Mouse (Mus musculus) stomach, embryonic 15.5 days (tissue): Measurements from ENCODE around the gene Adamtsl1. TPM values are rescaled to one million over a fixed set of nuclear protein-coding genes. Genes with fewer than 3 reads are reported as not detected.

ENCODE experiments used
- ATAC-seq: fragments of 200-750 bp; cut with Nextera tagmentation; 2 replicates; pipeline ENCODE4 v1.8.0; 2017; ENCODE audit warnings: low read depth, moderate number of reproducible peaks, moderate TSS enrichment; ENCODE audit not compliant: insufficient read depth, low FRiP score
- H3K27ac ChIP-seq: fragments of 300-500 bp; sonication (generic); 2 replicates; pipeline ENCODE4 v1.5.1; 2015; ENCODE audit warnings: mild to moderate bottlenecking, inconsistent platforms
- H3K27me3 ChIP-seq: fragments of 300-500 bp; sonication (generic); replicated peaks from 2 replicates; pipeline ENCODE4 v1.6.1; 2015; ENCODE audit warnings: inconsistent platforms
- H3K36me3 ChIP-seq: fragments of 300-500 bp; sonication (generic); 2 replicates; pipeline ENCODE4 v1.6.1; 2015; ENCODE audit warnings: inconsistent platforms
- H3K4me1 ChIP-seq: fragments of 300-500 bp; sonication (generic); 2 replicates; pipeline ENCODE4 v1.6.1; 2015; ENCODE audit warnings: inconsistent platforms
- H3K4me2 ChIP-seq: fragments of 300-500 bp; sonication (generic); 2 replicates; pipeline ENCODE4 v1.6.1; 2015; ENCODE audit warnings: mild to moderate bottlenecking, inconsistent platforms
- H3K4me3 ChIP-seq: fragments of 300-500 bp; sonication (generic); replicated peaks from 2 replicates; pipeline ENCODE4 v1.5.1; 2015; ENCODE audit warnings: inconsistent platforms
- H3K9ac ChIP-seq: fragments of 300-500 bp; sonication (generic); 2 replicates; pipeline ENCODE4 v1.6.1; 2015; ENCODE audit warnings: inconsistent platforms
- H3K9me3 ChIP-seq: fragments of 300-500 bp; sonication (generic); 2 replicates; pipeline ENCODE4 v1.6.1; 2016; ENCODE audit warnings: inconsistent platforms
- WGBS: fragments of 180-500 bp; shearing (Covaris S2); methylation state at CpG from one replicate; pipeline ENCODE4 v1.1.7; 2015; 5-methylcytosine and 5-hydroxymethylcytosine counted together
- polyA plus RNA-seq: library from polyadenylated mRNA; unstranded; fragments of >200 nt; fragmentation: Nextera tagmentation; extraction: Ambion mirVana; gene quantifications from 2 replicates; pipeline ENCODE4 v1.2.1, GENCODE M21; 2015

The Adamtsl1 gene
- polyA plus RNA-seq, 1 experiment from 2014 or later = 17.8 TPM

GRCm38 (mm10) chr4:85554696-85555095 is 40.7 kb downstream of the Adamtsl1 start:
- Histone ChIP-seq H3K4me2 (no peak overlapping the region), H3K4me3 (no peak overlapping the region), H3K27me3 (no peaks in the 10 kb centered on the region), H3K9ac (no peak overlapping the region), H3K27ac (no peak overlapping the region), H3K4me1 (no peaks in the 10 kb centered on the region), H3K9me3 (no peaks in the 10 kb centered on the region), H3K36me3 (no peaks in the 10 kb centered on the region)
- no peak for ATAC-seq
- 60% methylated on average over 3 of the region's 3 CpGs for WGBS

- Histone ChIP-seq H3K36me3 (no peaks in the 10 kb centered on the region), H3K4me3 (no peak overlapping the region), H3K9ac (no peak overlapping the region), H3K27me3 (no peaks in the 10 kb centered on the region), H3K4me1 (no peaks in the 10 kb centered on the region), H3K4me2 (no peak overlapping the region), H3K27ac (no peak overlapping the region), H3K9me3 (no peaks in the 10 kb centered on the region)
- ATAC-seq = no peak
- 81% methylated on average over 6 of the region's 6 CpGs for WGBS
These were observed 45.8 kb downstream of the Adamtsl1 start for GRCm38 (mm10) chr4:85559753-85560152.

- H3K9ac ChIP-seq = no peak overlapping the region
- no peak overlapping the region for H3K27ac ChIP-seq
- WGBS = 84% methylated on average over 2 of the region's 2 CpGs
- H3K4me3 ChIP-seq = no peak overlapping the region
- H3K36me3 ChIP-seq = no peaks in the 10 kb centered on the region
- H3K9me3 ChIP-seq = no peaks in the 10 kb centered on the region
- no peak for ATAC-seq
- no peaks in the 10 kb centered on the region for H3K27me3 ChIP-seq
- H3K4me2 ChIP-seq = no peak overlapping the region
- H3K4me1 ChIP-seq = no peaks in the 10 kb centered on the region
These were observed 71.5 kb downstream of the Adamtsl1 start for GRCm38 (mm10) chr4:85585426-85585825.

GRCm38 (mm10) chr4:85588928-85589327 is 75.0 kb downstream of the Adamtsl1 start:
- no peak for ATAC-seq
- Histone ChIP-seq H3K36me3 (no peaks in the 10 kb centered on the region), H3K4me1 (no peaks in the 10 kb centered on the region), H3K9me3 (no peaks in the 10 kb centered on the region), H3K9ac (no peak overlapping the region), H3K27me3 (no peaks in the 10 kb centered on the region), H3K27ac (no peak overlapping the region), H3K4me3 (no peak overlapping the region), H3K4me2 (no peak overlapping the region)
- WGBS = 58% methylated on average over 4 of the region's 4 CpGs

- H3K36me3 ChIP-seq = no peaks in the 10 kb centered on the region
- whole genome bisulfite sequencing = 76% methylated on average over 7 of the region's 7 CpGs
- no peak overlapping the region for H3K9ac ChIP-seq
- no peak overlapping the region for H3K4me2 ChIP-seq
- H3K4me3 ChIP-seq = no peak overlapping the region
- no peak for ATAC-seq
- no peak overlapping the region for H3K27ac ChIP-seq
- no peaks in the 10 kb centered on the region for H3K27me3 ChIP-seq
- no peaks in the 10 kb centered on the region for H3K4me1 ChIP-seq
- H3K9me3 ChIP-seq = no peaks in the 10 kb centered on the region
These were observed 77.1 kb downstream of the Adamtsl1 start for GRCm38 (mm10) chr4:85591037-85591436.

GRCm38 (mm10) chr4:85594159-85594558 is 80.2 kb downstream of the Adamtsl1 start:
- ATAC-seq = no peak
- H3K27me3 ChIP-seq = no peaks in the 10 kb centered on the region
- no peaks in the 10 kb centered on the region for H3K4me1 ChIP-seq
- no peaks in the 10 kb centered on the region for H3K9me3 ChIP-seq
- no peak overlapping the region for H3K4me3 ChIP-seq
- no peak overlapping the region for H3K4me2 ChIP-seq
- H3K9ac ChIP-seq = no peak overlapping the region
- H3K27ac ChIP-seq = no peak overlapping the region
- no peaks in the 10 kb centered on the region for H3K36me3 ChIP-seq

- no peak overlapping the region for H3K4me2 ChIP-seq
- no peak overlapping the region for H3K27ac ChIP-seq
- 80% methylated on average over 3 of the region's 3 CpGs for WGBS
- no peaks in the 10 kb centered on the region for H3K4me1 ChIP-seq
- no peaks in the 10 kb centered on the region for H3K9me3 ChIP-seq
- no peaks in the 10 kb centered on the region for H3K36me3 ChIP-seq
- no peak for ATAC-seq
- no peak overlapping the region for H3K9ac ChIP-seq
- no peaks in the 10 kb centered on the region for H3K27me3 ChIP-seq
- H3K4me3 ChIP-seq = no peak overlapping the region
These were observed 99.4 kb downstream of the Adamtsl1 start for GRCm38 (mm10) chr4:85613331-85613730.

GRCm38 (mm10) chr4:85618746-85619145 is 104.8 kb downstream of the Adamtsl1 start:
- no peak for ATAC-seq
- H3K9me3 ChIP-seq = no peaks in the 10 kb centered on the region
- no peaks in the 10 kb centered on the region for H3K4me1 ChIP-seq
- no peak overlapping the region for H3K27ac ChIP-seq
- H3K9ac ChIP-seq = no peak overlapping the region
- no peak overlapping the region for H3K4me2 ChIP-seq
- H3K36me3 ChIP-seq = no peaks in the 10 kb centered on the region
- H3K27me3 ChIP-seq = no peaks in the 10 kb centered on the region
- no peak overlapping the region for H3K4me3 ChIP-seq
- 83% methylated on average over 5 of the region's 5 CpGs for WGBS

GRCm38 (mm10) chr4:85619261-85619660 is 105.3 kb downstream of the Adamtsl1 start:
- Histone ChIP-seq H3K36me3 (no peaks in the 10 kb centered on the region), H3K9me3 (no peaks in the 10 kb centered on the region), H3K4me2 (no peak overlapping the region), H3K4me1 (no peaks in the 10 kb centered on the region), H3K9ac (no peak overlapping the region), H3K27me3 (no peaks in the 10 kb centered on the region), H3K27ac (no peak overlapping the region), H3K4me3 (no peak overlapping the region)
- 62% methylated on average over 3 of the region's 3 CpGs for WGBS
- no peak for ATAC-seq

GRCm38 (mm10) chr4:85629381-85629780 is 115.4 kb downstream of the Adamtsl1 start:
- 59% methylated on average over 7 of the region's 7 CpGs for WGBS
- no peaks in the 10 kb centered on the region for H3K36me3 ChIP-seq
- no peaks in the 10 kb centered on the region for H3K9me3 ChIP-seq
- no peaks in the 10 kb centered on the region for H3K27me3 ChIP-seq
- H3K4me3 ChIP-seq = no peak overlapping the region
- no peaks in the 10 kb centered on the region for H3K4me1 ChIP-seq
- H3K4me2 ChIP-seq = no peak overlapping the region
- no peak overlapping the region for H3K27ac ChIP-seq
- no peak overlapping the region for H3K9ac ChIP-seq
- no peak for ATAC-seq

- no peak overlapping the region for H3K4me2 ChIP-seq
- H3K36me3 ChIP-seq = no peaks in the 10 kb centered on the region
- H3K27ac ChIP-seq = no peak overlapping the region
- no peak for ATAC-seq
- H3K9ac ChIP-seq = no peak overlapping the region
- H3K27me3 ChIP-seq = no peaks in the 10 kb centered on the region
- no peak overlapping the region for H3K4me3 ChIP-seq
- H3K9me3 ChIP-seq = no peaks in the 10 kb centered on the region
- 0 out of 2 replicates have a peak, but pooled peaks cover 3% of the 10 kb centered on the region for H3K4me1 ChIP-seq
- WGBS = 69% methylated on average over 5 of the region's 5 CpGs
These were observed 155.3 kb downstream of the Adamtsl1 start for GRCm38 (mm10) chr4:85669271-85669670.

- no peak overlapping the region for H3K4me3 ChIP-seq
- no peaks in the 10 kb centered on the region for H3K9me3 ChIP-seq
- H3K36me3 ChIP-seq = no peaks in the 10 kb centered on the region
- no peak overlapping the region for H3K9ac ChIP-seq
- no peak for ATAC-seq
- H3K4me2 ChIP-seq = no peak overlapping the region
- no peak overlapping the region for H3K27ac ChIP-seq
- WGBS = 59% methylated on average over 1 of the region's 1 CpGs
- H3K4me1 ChIP-seq = 0 out of 2 replicates have a peak, but pooled peaks cover 3% of the 10 kb centered on the region
- no peaks in the 10 kb centered on the region for H3K27me3 ChIP-seq
These were observed 155.8 kb downstream of the Adamtsl1 start for GRCm38 (mm10) chr4:85669735-85670134.

- Histone ChIP-seq H3K9ac (no peak overlapping the region), H3K4me1 (0 out of 2 replicates have a peak, but pooled peaks cover 3% of the 10 kb centered on the region), H3K27me3 (no peaks in the 10 kb centered on the region), H3K4me2 (no peak overlapping the region), H3K4me3 (no peak overlapping the region), H3K27ac (no peak overlapping the region), H3K36me3 (no peaks in the 10 kb centered on the region), H3K9me3 (no peaks in the 10 kb centered on the region)
- WGBS = 27% methylated on average over 4 of the region's 4 CpGs
- no peak for ATAC-seq
These were observed 158.3 kb downstream of the Adamtsl1 start for GRCm38 (mm10) chr4:85672290-85672689.
